In genomic region chr10:87126186-87126824, GRCm38 (mm10) we compare ENCODE assay signal across 13 mouse cellular contexts.
DNase-seq lines count a peak whose midpoint lies in the region; TF ChIP-seq lines count a peak whose summit lies in the region.
"Had no signal": no experiment of that assay in that cellular context is flagged by ENCODE, and none has a peak within 500 bp of the region (broad histone marks: within the 10 kb centered on the region; RNA-seq: fewer than 3 reads in every experiment).

No protein-coding gene starts in this region.

- WGBS in kidney, adult 2 months: 83% methylated on average over 12 of the region's 12 CpGs
- 82% methylated on average over 12 of the region's 12 CpGs for WGBS in spleen, adult 2 months
- WGBS in bone marrow, adult 2 months: 78% methylated on average over 12 of the region's 12 CpGs

- H3K27me3 ChIP-seq in kidney, adult 2 months (replicated peaks; ENCODE audit: control insufficient read depth, insufficient read depth, low read length): no peaks in the 10 kb centered on the region; the same call in 1 of the 2 replicates
- H3K27me3 ChIP-seq in spleen, adult 2 months (ENCODE audit: control insufficient read depth, insufficient read depth, low read length): no peaks in the 10 kb centered on the region
- H3K27me3 ChIP-seq: heart, embryonic 15.5 days had no signal

- no peak for DNase-seq in kidney, adult 2 months
- no peak for DNase-seq in kidney, adult 8-10 months
- DNase-seq in spleen, adult 2 months (ENCODE audit: low read depth in 1 of 2, low spot score in 2 of 2): peak in 1 of 2 experiments; percentile 25
- DNase-seq in spleen, postnatal 36 days (ENCODE audit: low spot score in 2 of 2): no peak
- peak; percentile 23 for DNase-seq in thymus, postnatal 36 days
- DNase-seq in urinary bladder, adult 2 months (ENCODE audit: low spot score): no peak
- DNase-seq in adrenal gland, adult (ENCODE audit: inconsistent age in 2 of 2, low spot score in 1 of 2): no peak
- DNase-seq: cerebellum, adult 18-20 months; kidney, adult 18-20 months; lung, postnatal 4 days; right cerebral cortex, adult 18-20 months had no signal

- H3K36me3 ChIP-seq in kidney, adult 2 months (ENCODE audit: control insufficient read depth, insufficient read depth, low read length): no peaks in the 10 kb centered on the region
- H3K36me3 ChIP-seq in spleen, adult 2 months (ENCODE audit: control insufficient read depth, insufficient read depth, low read length): no peaks in the 10 kb centered on the region
- H3K36me3 ChIP-seq: heart, embryonic 15.5 days had no signal

- peak; percentile 39 for TF ChIP-seq CTCF in kidney, adult 2 months (conservative IDR thresholded peaks at IDR 0.05; ENCODE audit: insufficient read depth, insufficient read length, low read depth, low read length)
- TF ChIP-seq CTCF in spleen, adult 2 months (IDR thresholded peaks at IDR 0.05; ENCODE audit: extremely low read depth, insufficient read depth, insufficient read length, insufficient replicate concordance): peak; percentile 51; the same call in 1 of the 2 replicates
- TF ChIP-seq CTCF in bone marrow, adult 2 months (IDR thresholded peaks at IDR 0.05; ENCODE audit: control insufficient read depth, insufficient read depth, low read length): peak; percentile 36; the same call in 1 of the 2 replicates

- H3K27ac ChIP-seq in kidney, adult 2 months (ENCODE audit: insufficient read depth, low read depth, low read length): no peak overlapping the region
- no peak overlapping the region for H3K27ac ChIP-seq in spleen, adult 2 months (ENCODE audit: insufficient read depth, low read length)
- H3K27ac ChIP-seq in bone marrow, adult 2 months (ENCODE audit: control insufficient read depth, insufficient read depth, low read depth, low read length, poor library complexity): no peak overlapping the region
- H3K27ac ChIP-seq: heart, embryonic 15.5 days had no signal

- TF ChIP-seq POLR2A in kidney, adult 2 months (IDR thresholded peaks at IDR 0.05; ENCODE audit: low read depth, low read length): no peak
- no peak for TF ChIP-seq POLR2A in spleen, adult 2 months (IDR thresholded peaks at IDR 0.05; ENCODE audit: low read depth, low read length)
- no peak for TF ChIP-seq POLR2A in bone marrow, adult 2 months (IDR thresholded peaks at IDR 0.05; ENCODE audit: borderline replicate concordance, control insufficient read depth, low read depth, low read length)

- H3K4me3 ChIP-seq in kidney, adult 2 months (ENCODE audit: insufficient read depth, low read depth, low read length): no peak overlapping the region
- H3K4me3 ChIP-seq in spleen, adult 2 months (ENCODE audit: extremely low read depth, insufficient read depth, insufficient read length): no peak overlapping the region
- no peak overlapping the region for H3K4me3 ChIP-seq in bone marrow, adult 2 months (replicated peaks; ENCODE audit: control insufficient read depth, low read depth, low read length)
- H3K4me3 ChIP-seq: heart, embryonic 15.5 days had no signal

- H3K4me1 ChIP-seq in kidney, adult 2 months (ENCODE audit: control insufficient read depth, insufficient read depth, low read length): no peaks in the 10 kb centered on the region
- no peaks in the 10 kb centered on the region for H3K4me1 ChIP-seq in spleen, adult 2 months (ENCODE audit: control insufficient read depth, insufficient read depth, insufficient read length)
- no peaks in the 10 kb centered on the region for H3K4me1 ChIP-seq in bone marrow, adult 2 months (ENCODE audit: control insufficient read depth, insufficient read depth, low read length)
- H3K4me1 ChIP-seq: heart, embryonic 15.5 days had no signal

Comparison
In these comparisons a context has a peak if more than half of its experiments do, and no peak if none do; other contexts are left out.
1. DNase-seq: peak in thymus, postnatal 36 days (2 of 2); none in kidney, adult 2 months (single experiment), kidney, adult 8-10 months (0 of 2), spleen, postnatal 36 days (0 of 2), urinary bladder, adult 2 months (single experiment) and adrenal gland, adult (0 of 2).
2. Peak in every context shown above with its lines, with median percentiles within 50 percentile points of each other: CTCF ChIP-seq.